Mouse (Mus musculus) stomach, embryonic 16.5 days (tissue): ENCODE data around the gene Spcs2. TPM values are rescaled to one million over a fixed set of nuclear protein-coding genes. Genes with fewer than 3 reads are reported as not detected.

Experiments used
- ATAC-seq: fragments of 200-750 bp; cut with Nextera tagmentation; 2 replicates; pipeline ENCODE4 v1.8.0; 2017; ENCODE audit warnings: moderate number of reproducible peaks, moderate TSS enrichment; ENCODE audit not compliant: insufficient read depth, low FRiP score
- H3K27ac ChIP-seq: fragments of 300-500 bp; sonication (generic); 2 replicates; pipeline ENCODE4 v1.5.1; 2014; ENCODE audit warnings: low read length
- H3K27me3 ChIP-seq: fragments of 300-500 bp; sonication (generic); 2 replicates; pipeline ENCODE4 v1.6.1; 2014; ENCODE audit warnings: low read length, control low read depth, mixed read lengths; ENCODE audit not compliant: control insufficient read depth, insufficient read depth
- H3K36me3 ChIP-seq: fragments of 300-500 bp; sonication (generic); 2 replicates; pipeline ENCODE4 v1.6.1; 2014; ENCODE audit warnings: low read length; ENCODE audit not compliant: control insufficient read depth, insufficient read depth
- H3K4me1 ChIP-seq: fragments of 300-500 bp; sonication (generic); 2 replicates; pipeline ENCODE4 v1.6.1; 2014; ENCODE audit warnings: low read length, control low read depth, mixed read lengths; ENCODE audit not compliant: control insufficient read depth, insufficient read depth
- H3K4me2 ChIP-seq: fragments of 300-500 bp; sonication (generic); 2 replicates; pipeline ENCODE4 v1.6.1; 2014; ENCODE audit warnings: low read depth, low read length, mixed read lengths
- H3K4me3 ChIP-seq: fragments of 300-500 bp; sonication (generic); replicated peaks from 2 replicates; pipeline ENCODE4 v1.5.1; 2014; ENCODE audit warnings: mild to moderate bottlenecking, low read length
- H3K9ac ChIP-seq: fragments of 300-500 bp; sonication (generic); 2 replicates; pipeline ENCODE4 v1.6.1; 2014; ENCODE audit warnings: low read length
- H3K9me3 ChIP-seq: fragments of 300-500 bp; sonication (generic); replicated peaks from 2 replicates; pipeline ENCODE4 v1.6.1; 2016; ENCODE audit warnings: low read length, control low read depth; ENCODE audit not compliant: control insufficient read depth
- whole genome bisulfite sequencing: fragments of 180-500 bp; shearing (Covaris S2); extraction: QIAGEN DNeasy Blood & Tissue Kit; methylation state at CpG from one replicate; pipeline ENCODE4 v1.1.7; 2014; 5-methylcytosine and 5-hydroxymethylcytosine counted together
- polyA plus RNA-seq: library from polyadenylated mRNA; unstranded; fragments of >200 nt; fragmentation: Nextera tagmentation; extraction: Ambion mirVana; gene quantifications from 2 replicates; pipeline ENCODE4 v1.2.1, GENCODE M21; 2015

Gene Spcs2
- polyA plus RNA-seq, 1 experiment from 2014 or later: 373 TPM

- no peaks in the 10 kb centered on the region for H3K9me3 ChIP-seq
- no peak overlapping the region for H3K9ac ChIP-seq
- H3K36me3 ChIP-seq: peaks cover 12% of the 10 kb centered on the region; the same call in 1 of the 2 replicates
- H3K27ac ChIP-seq: no peak overlapping the region
- H3K27me3 ChIP-seq: no peaks in the 10 kb centered on the region
- WGBS: 82% methylated on average over 5 of the region's 5 CpGs
- no peak overlapping the region for H3K4me3 ChIP-seq
- no peak for ATAC-seq
- H3K4me2 ChIP-seq: no peak overlapping the region
- peaks cover 11% of the 10 kb centered on the region for H3K4me1 ChIP-seq
Measured at GRCm38 (mm10) chr7:99834314-99834853, 28.9 kb downstream of the Spcs2 start.

DNA sequence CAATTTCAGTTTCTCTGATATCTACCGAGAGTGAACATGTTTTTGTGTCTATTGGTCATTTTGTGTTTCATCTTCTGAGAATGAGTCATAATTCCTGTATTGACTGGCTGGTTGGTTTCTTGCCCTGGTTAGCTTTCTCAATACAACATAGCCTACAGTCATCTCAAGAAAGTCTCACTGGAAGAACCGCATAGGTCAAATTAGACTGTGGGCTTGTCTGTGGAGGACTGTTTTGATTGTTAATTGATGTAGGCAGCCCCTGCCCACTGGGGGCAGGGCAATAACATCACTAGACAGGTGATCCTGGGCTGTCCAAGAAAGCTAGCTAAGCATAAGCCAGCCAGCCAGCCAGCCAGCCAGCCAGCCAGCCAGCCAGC is 29.4 kb downstream of the Spcs2 start:
- WGBS: 79% methylated on average over 2 of the region's 2 CpGs

DNA sequence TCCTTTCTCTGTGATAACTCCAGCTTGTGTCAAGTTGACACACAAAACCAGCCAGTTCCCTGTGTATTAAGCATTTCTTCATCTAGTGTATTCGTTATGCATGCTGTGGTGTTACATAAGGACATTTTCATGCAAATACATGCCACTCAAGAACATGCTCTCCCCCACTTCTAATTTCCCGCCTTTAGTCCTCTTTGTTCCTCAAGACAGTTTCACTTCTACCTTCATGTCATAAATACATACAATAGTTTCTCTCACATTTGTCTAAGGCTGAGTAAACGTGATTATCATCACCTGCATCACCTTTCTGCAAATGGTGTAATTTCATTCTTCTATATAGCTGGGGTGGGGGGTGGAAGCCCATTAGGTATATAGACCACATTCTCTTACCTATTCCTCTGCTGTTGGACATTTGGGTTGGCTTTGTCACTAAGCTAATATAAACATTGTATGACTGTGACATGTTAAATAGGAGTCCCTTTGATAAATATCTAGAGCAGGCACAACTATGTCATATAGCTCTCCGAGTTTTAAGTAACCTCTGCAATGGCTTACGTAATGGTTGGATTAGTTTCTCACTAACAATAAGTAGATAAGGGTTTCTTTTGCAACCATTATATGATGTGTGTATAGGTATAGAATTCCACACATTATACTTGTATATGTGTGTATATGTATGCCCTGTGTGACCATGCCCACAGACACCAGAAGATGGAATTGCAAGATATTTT is 30.0 kb downstream of the Spcs2 start:
- no peak for ATAC-seq
- Histone ChIP-seq H3K9me3 (no peaks in the 10 kb centered on the region), H3K27ac (no peak overlapping the region), H3K9ac (no peak overlapping the region), H3K4me3 (no peak overlapping the region), H3K4me2 (no peak overlapping the region), H3K36me3 (0 out of 2 replicates have a peak, but pooled peaks cover 8% of the 10 kb centered on the region), H3K4me1 (peaks cover 12% of the 10 kb centered on the region), H3K27me3 (no peaks in the 10 kb centered on the region)
- 72% methylated on average over 5 of the region's 5 CpGs for WGBS

More for the DNA sequence above, 29.4 kb downstream of the Spcs2 start:
- H3K36me3 ChIP-seq: peaks cover 12% of the 10 kb centered on the region; the same call in 1 of the 2 replicates
- no peak overlapping the region for H3K4me3 ChIP-seq
- no peak for ATAC-seq
- no peak overlapping the region for H3K9ac ChIP-seq
- H3K4me2 ChIP-seq: no peak overlapping the region
- no peak overlapping the region for H3K27ac ChIP-seq
- H3K9me3 ChIP-seq: no peaks in the 10 kb centered on the region
- H3K27me3 ChIP-seq: no peaks in the 10 kb centered on the region
- peaks cover 11% of the 10 kb centered on the region for H3K4me1 ChIP-seq

DNA sequence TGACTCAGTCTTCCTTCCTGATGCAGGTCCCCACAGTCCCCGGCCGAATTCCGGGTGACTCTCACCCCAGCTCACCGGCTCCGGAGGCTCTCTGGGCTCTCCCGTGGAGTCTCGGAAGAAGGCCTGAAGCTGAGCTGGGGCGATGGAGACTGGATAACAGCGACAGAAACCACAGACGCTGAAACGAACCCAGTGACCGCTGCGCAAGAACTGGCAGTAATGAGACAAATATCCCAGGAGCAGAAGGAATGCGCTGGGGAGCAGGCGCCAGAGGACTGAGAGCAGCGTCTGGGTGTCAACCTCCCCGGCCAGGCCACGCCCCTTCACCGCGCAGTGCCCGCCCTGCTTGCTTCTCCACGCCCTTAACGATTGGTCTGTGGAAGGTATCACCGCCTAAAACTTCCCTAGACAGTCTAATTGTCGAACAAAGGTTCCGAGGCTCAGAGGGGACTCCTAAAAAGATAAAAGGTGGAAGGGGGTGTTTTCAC is 35.1 kb downstream of the Spcs2 start, which contains the start of gene Neu3:
Neu3 (minus strand) TSS at position 335 of the 488 bp plus-strand sequence.
- Histone ChIP-seq H3K27ac (peak within 1 kb of the TSS; percentile 94), H3K9me3 (no peaks in the 10 kb centered on the region), H3K36me3 (no peaks in the 10 kb centered on the region), H3K4me1 (peaks cover 15% of the 10 kb centered on the region), H3K4me2 (peak within 1 kb of the TSS; percentile 68), H3K27me3 (no peaks in the 10 kb centered on the region), H3K4me3 (peak within 1 kb of the TSS; percentile 63), H3K9ac (peak within 1 kb of the TSS; percentile 79)
- peak; percentile 98 for ATAC-seq
- under 1% methylated on average over 26 of the region's 26 CpGs for WGBS

DNA sequence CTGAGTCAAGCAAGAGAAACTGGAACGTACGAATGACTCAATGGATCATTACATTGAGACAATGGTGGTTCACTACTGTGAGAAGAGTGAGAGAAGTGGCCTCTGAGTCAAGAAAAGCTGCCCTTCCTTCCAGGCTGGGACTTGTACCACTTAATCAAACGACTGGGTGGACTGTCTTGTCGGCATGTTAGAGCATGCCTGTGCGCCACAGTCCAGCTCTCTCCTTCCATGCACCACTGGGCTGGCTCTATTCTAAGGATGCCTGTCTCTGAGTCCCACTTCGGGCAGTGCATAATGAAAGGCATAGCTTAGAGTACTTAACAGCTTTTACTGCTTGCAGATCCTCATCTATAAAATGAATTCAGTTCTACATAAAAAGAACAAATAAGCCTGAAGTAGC is 37.2 kb downstream of the Spcs2 start:
- Histone ChIP-seq H3K4me3 (no peak overlapping the region), H3K4me1 (peaks cover 19% of the 10 kb centered on the region), H3K27me3 (no peaks in the 10 kb centered on the region), H3K4me2 (peak overlapping the region; percentile 32; the same call in 1 of the 2 replicates), H3K9me3 (no peaks in the 10 kb centered on the region), H3K9ac (no peak overlapping the region), H3K27ac (peak overlapping the region; percentile 81), H3K36me3 (no peaks in the 10 kb centered on the region)
- ATAC-seq: 0 out of 2 replicates have a peak, but pooled peaks have one; percentile 20
- WGBS: 55% methylated on average over 6 of the region's 6 CpGs

DNA sequence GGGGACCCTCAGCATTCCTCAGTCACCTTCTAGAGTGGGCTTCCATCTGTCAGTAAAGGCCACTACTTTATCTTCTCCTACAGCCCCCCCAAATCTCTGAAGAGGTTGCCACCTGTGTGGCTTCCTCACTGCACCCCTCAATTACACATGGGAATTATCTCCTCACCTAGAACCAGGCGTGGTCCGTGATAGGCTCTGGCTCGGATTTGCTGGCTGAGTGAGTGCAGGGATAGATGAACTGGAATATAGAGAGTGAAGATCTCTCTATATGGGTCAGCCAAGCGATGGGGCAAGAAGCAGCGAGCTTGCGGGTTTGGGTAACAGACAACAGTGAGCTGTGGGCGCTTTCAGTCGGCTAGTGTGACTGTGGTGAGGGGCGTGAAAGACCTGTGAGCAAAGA is 37.8 kb downstream of the Spcs2 start:
- H3K27me3 ChIP-seq: no peaks in the 10 kb centered on the region
- H3K9ac ChIP-seq: peak overlapping the region; percentile 53
- ATAC-seq: no peak
- 75% methylated on average over 9 of the region's 9 CpGs for WGBS
- H3K4me2 ChIP-seq: peak overlapping the region; percentile 32
- 0 out of 2 replicates have a peak overlapping the region, but pooled peaks have one; percentile 12 for H3K4me3 ChIP-seq
- no peaks in the 10 kb centered on the region for H3K36me3 ChIP-seq
- H3K27ac ChIP-seq: peak overlapping the region; percentile 81
- no peaks in the 10 kb centered on the region for H3K9me3 ChIP-seq
- peaks cover 19% of the 10 kb centered on the region for H3K4me1 ChIP-seq

DNA sequence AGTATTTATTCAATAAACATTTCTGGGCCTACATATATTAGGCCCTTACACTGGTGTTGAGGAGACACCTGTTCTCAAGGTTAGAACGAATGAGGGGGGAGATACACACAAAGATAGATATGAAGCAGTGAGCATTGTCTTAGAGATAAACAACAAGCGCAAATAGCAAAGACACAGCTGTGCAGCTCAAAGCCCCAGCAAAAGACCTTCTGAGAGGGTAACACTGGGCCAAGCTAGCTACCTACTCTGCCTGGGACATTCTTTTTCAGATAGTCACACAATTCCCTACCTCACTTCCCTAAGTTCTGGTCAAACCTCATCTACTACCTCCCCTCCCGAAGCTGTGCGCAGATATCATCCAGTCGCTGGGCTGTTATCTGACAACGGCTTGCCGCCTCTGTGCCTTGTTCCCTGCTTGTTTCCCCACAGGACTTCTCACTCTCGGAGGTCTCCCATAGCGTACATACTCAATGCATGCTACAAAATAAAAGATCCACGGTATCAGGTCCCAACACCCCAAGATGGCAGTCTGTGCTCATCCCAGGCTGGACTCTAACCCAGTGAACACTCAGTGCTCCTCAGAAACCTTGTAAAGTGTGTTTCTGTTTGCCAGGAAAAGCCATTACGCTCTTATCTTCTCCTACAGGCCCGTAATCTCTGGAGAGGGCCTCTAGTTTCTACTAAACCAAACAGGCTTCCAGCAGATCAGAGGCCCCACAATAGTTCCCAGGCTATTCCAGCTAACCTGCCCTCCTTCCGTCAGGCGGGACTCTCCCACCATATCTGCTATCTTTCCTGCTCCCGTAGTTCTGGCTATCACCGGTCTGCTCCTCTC is 38.4 kb downstream of the Spcs2 start:
- Histone ChIP-seq H3K4me2 (peak overlapping the region; percentile 32), H3K27ac (peak overlapping the region; percentile 81), H3K9ac (peak overlapping the region; percentile 53; the same call in 1 of the 2 replicates), H3K4me1 (peaks cover 19% of the 10 kb centered on the region), H3K27me3 (no peaks in the 10 kb centered on the region), H3K9me3 (no peaks in the 10 kb centered on the region), H3K4me3 (no peak overlapping the region), H3K36me3 (no peaks in the 10 kb centered on the region)
- peak; percentile 45; the same call in 1 of the 2 replicates for ATAC-seq
- 60% methylated on average over 16 of the region's 16 CpGs for WGBS

DNA sequence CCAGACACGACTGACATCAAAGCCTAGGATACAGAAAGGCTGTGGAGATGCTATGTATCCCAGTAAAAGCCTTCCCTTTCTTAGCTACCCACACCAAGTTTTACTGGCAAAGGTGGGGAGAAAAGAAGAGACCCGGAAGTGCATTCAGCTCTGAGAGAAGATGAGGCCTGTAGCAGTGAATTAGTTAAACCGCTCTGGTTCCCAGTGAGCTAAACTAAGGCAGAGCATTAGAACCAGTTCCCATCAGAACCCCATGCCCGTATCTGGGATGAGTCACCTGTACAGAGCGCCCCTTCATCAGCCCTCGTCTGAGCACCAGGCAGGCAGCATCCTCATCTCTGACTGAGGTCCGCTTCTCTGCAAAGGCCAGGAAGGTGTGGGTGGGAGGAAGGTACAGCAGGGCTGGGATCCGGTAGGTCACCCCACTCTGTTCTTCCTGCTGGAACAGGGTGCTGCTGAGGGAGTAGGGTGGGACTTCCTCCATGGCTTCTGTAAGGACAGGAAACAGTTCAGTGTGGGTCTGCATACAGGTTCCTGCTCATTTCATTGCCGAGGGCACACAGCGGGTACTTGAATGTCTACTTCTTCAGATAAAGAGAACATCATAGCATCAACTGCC is 40.1 kb downstream of the Spcs2 start:
- WGBS: 91% methylated on average over 10 of the region's 10 CpGs
- H3K4me3 ChIP-seq: no peak overlapping the region
- no peak overlapping the region for H3K9ac ChIP-seq
- peaks cover 14% of the 10 kb centered on the region for H3K4me1 ChIP-seq
- no peak overlapping the region for H3K4me2 ChIP-seq
- no peak overlapping the region; the same call in 1 of the 2 replicates for H3K27ac ChIP-seq
- no peaks in the 10 kb centered on the region for H3K27me3 ChIP-seq
- no peaks in the 10 kb centered on the region for H3K36me3 ChIP-seq
- no peak for ATAC-seq
- H3K9me3 ChIP-seq: no peaks in the 10 kb centered on the region
